Mouse (Mus musculus) liver, embryonic 12.5 days (tissue): ENCODE data around the gene Slc7a5. TPM values are rescaled to one million over a fixed set of nuclear protein-coding genes. Genes with fewer than 3 reads are reported as not detected.

ENCODE experiments used
- ATAC-seq: fragments of 200-750 bp; cut with Nextera tagmentation; 2 replicates; pipeline ENCODE4 v1.8.0; 2017; ENCODE audit warnings: moderate number of reproducible peaks, mild to moderate bottlenecking, moderate library complexity
- H3K27ac ChIP-seq: fragments of 300-500 bp; sonication (generic); 2 replicates; pipeline ENCODE4 v1.5.1; 2016; ENCODE audit warnings: mild to moderate bottlenecking
- H3K27me3 ChIP-seq: fragments of 300-500 bp; sonication (generic); replicated peaks from 2 replicates; pipeline ENCODE4 v1.6.1; 2016; ENCODE audit warnings: mild to moderate bottlenecking, moderate library complexity
- H3K36me3 ChIP-seq: fragments of 300-500 bp; sonication (generic); 2 replicates; pipeline ENCODE4 v1.6.1; 2016; ENCODE audit warnings: mild to moderate bottlenecking, moderate library complexity
- H3K4me1 ChIP-seq: fragments of 300-500 bp; sonication (generic); 2 replicates; pipeline ENCODE4 v1.6.1; 2016
- H3K4me2 ChIP-seq: fragments of 300-500 bp; sonication (generic); 2 replicates; pipeline ENCODE4 v1.6.1; 2016; ENCODE audit warnings: mild to moderate bottlenecking, moderate library complexity
- H3K4me3 ChIP-seq: fragments of 300-500 bp; sonication (generic); 2 replicates; pipeline ENCODE4 v1.5.1; 2016; ENCODE audit warnings: mild to moderate bottlenecking, moderate library complexity
- H3K9ac ChIP-seq: fragments of 300-500 bp; sonication (generic); 2 replicates; pipeline ENCODE4 v1.6.1; 2016; ENCODE audit warnings: mild to moderate bottlenecking, moderate library complexity
- H3K9me3 ChIP-seq: fragments of 300-500 bp; sonication (generic); replicated peaks from 2 replicates; pipeline ENCODE4 v1.6.1; 2016; ENCODE audit warnings: mild to moderate bottlenecking, moderate library complexity
- WGBS: fragments of 180-500 bp; shearing (Covaris S2); methylation state at CpG from one replicate; pipeline ENCODE4 v1.1.7; 2016; ENCODE audit not compliant: insufficient replicate concordance; 5-methylcytosine and 5-hydroxymethylcytosine counted together
- polyA plus RNA-seq: library from polyadenylated mRNA; unstranded; fragments of >200 nt; fragmentation: Nextera tagmentation; extraction: Ambion mirVana; gene quantifications from 2 replicates; pipeline ENCODE4 v1.2.1, GENCODE M21; 2016

Slc7a5 gene
- 52.6 and 58.9 TPM in 2 replicates for polyA plus RNA-seq

- H3K4me2 ChIP-seq, result peak within 1 kb of the TSS; percentile 75
- peak within 1 kb of the TSS; percentile 76 for H3K27ac ChIP-seq
- H3K9ac ChIP-seq, result peak within 1 kb of the TSS; percentile 90
- no peaks in the 10 kb centered on the region for H3K27me3 ChIP-seq
- H3K9me3 ChIP-seq, result no peaks in the 10 kb centered on the region
- H3K4me3 ChIP-seq, result peak within 1 kb of the TSS; percentile 89
- WGBS, result under 1% methylated on average over 59 of the region's 61 CpGs
- peaks cover 30% of the 10 kb centered on the region for H3K36me3 ChIP-seq
- H3K4me1 ChIP-seq, result peaks cover 82% of the 10 kb centered on the region
- peak; percentile 85 for ATAC-seq
Observed at GRCm38 (mm10) chr8:121907587-121908248, at the start of gene Slc7a5. Gene Slc7a5, minus strand, starts transcription at chr8:121907694.

GRCm38 (mm10) chr8:121955825-121956500, 48.5 kb upstream of the Slc7a5 start:
- no peaks in the 10 kb centered on the region for H3K9me3 ChIP-seq
- no peak overlapping the region for H3K9ac ChIP-seq
- peaks cover 85% of the 10 kb centered on the region for H3K4me1 ChIP-seq
- peak overlapping the region; percentile 41 for H3K4me2 ChIP-seq
- peak overlapping the region; percentile 72 for H3K27ac ChIP-seq
- H3K36me3 ChIP-seq, result peaks cover 55% of the 10 kb centered on the region
- no peaks in the 10 kb centered on the region for H3K27me3 ChIP-seq
- no peak overlapping the region for H3K4me3 ChIP-seq
- ATAC-seq, result peak; percentile 67
- WGBS, result 15% methylated on average over 1 of the region's 1 CpGs

- H3K4me3 ChIP-seq, result no peak overlapping the region
- peak overlapping the region; percentile 37 for H3K27ac ChIP-seq
- H3K4me2 ChIP-seq, result peak overlapping the region; percentile 41
- H3K4me1 ChIP-seq, result peaks cover 79% of the 10 kb centered on the region
- no peaks in the 10 kb centered on the region for H3K9me3 ChIP-seq
- H3K27me3 ChIP-seq, result no peaks in the 10 kb centered on the region
- peaks cover 50% of the 10 kb centered on the region for H3K36me3 ChIP-seq
- WGBS, result 52% methylated on average over 10 of the region's 10 CpGs
- no peak for ATAC-seq
- H3K9ac ChIP-seq, result no peak overlapping the region
Observed at GRCm38 (mm10) chr8:121954981-121955555, 47.6 kb upstream of the Slc7a5 start.

GRCm38 (mm10) chr8:121953821-121954545, 46.5 kb upstream of the Slc7a5 start:
- Histone ChIP-seq H3K27me3 (no peaks in the 10 kb centered on the region), H3K4me2 (no peak overlapping the region), H3K36me3 (peaks cover 48% of the 10 kb centered on the region), H3K4me3 (no peak overlapping the region), H3K9ac (no peak overlapping the region), H3K4me1 (peaks cover 87% of the 10 kb centered on the region), H3K27ac (peak overlapping the region; percentile 46), H3K9me3 (no peaks in the 10 kb centered on the region)
- WGBS, result 46% methylated on average over 3 of the region's 3 CpGs
- ATAC-seq, result no peak

- Histone ChIP-seq H3K9ac (peak overlapping the region; percentile 95; the same call in 1 of the 2 replicates), H3K27me3 (no peaks in the 10 kb centered on the region), H3K27ac (0 out of 2 replicates have a peak overlapping the region, but pooled peaks have one; percentile 5)
Observed at GRCm38 (mm10) chr8:121952800-121953199, 45.3 kb upstream of the Slc7a5 start.

GRCm38 (mm10) chr8:121952122-121952521, 44.6 kb upstream of the Slc7a5 start:
- H3K9ac ChIP-seq, result peak overlapping the region; percentile 95
- H3K9me3 ChIP-seq, result no peaks in the 10 kb centered on the region
- H3K4me2 ChIP-seq, result peak overlapping the region; percentile 87
- H3K27ac ChIP-seq, result peak overlapping the region; percentile 98
- H3K27me3 ChIP-seq, result no peaks in the 10 kb centered on the region
- ATAC-seq, result no peak
- peaks cover 36% of the 10 kb centered on the region for H3K36me3 ChIP-seq
- H3K4me1 ChIP-seq, result peaks cover 86% of the 10 kb centered on the region
- peak overlapping the region; percentile 94 for H3K4me3 ChIP-seq

More at GRCm38 (mm10) chr8:121952800-121953199, 45.3 kb upstream of the Slc7a5 start:
- H3K4me2 ChIP-seq, result peak overlapping the region; percentile 87
- ATAC-seq, result no peak
- peaks cover 86% of the 10 kb centered on the region for H3K4me1 ChIP-seq
- peaks cover 42% of the 10 kb centered on the region for H3K36me3 ChIP-seq
- H3K4me3 ChIP-seq, result peak overlapping the region; percentile 94; the same call in 1 of the 2 replicates
- 84% methylated on average over 7 of the region's 7 CpGs for WGBS
- no peaks in the 10 kb centered on the region for H3K9me3 ChIP-seq

- peaks cover 86% of the 10 kb centered on the region for H3K4me1 ChIP-seq
Observed at GRCm38 (mm10) chr8:121951656-121952009, 44.1 kb upstream of the Slc7a5 start.

GRCm38 (mm10) chr8:121950749-121951655, 43.5 kb upstream of the Slc7a5 start:
- peaks cover 86% of the 10 kb centered on the region for H3K4me1 ChIP-seq
- H3K4me3 ChIP-seq, result peak overlapping the region; percentile 94
- 3% methylated on average over 85 of the region's 97 CpGs for WGBS
- H3K9ac ChIP-seq, result peak overlapping the region; percentile 95
- no peaks in the 10 kb centered on the region for H3K9me3 ChIP-seq
- peak overlapping the region; percentile 87 for H3K4me2 ChIP-seq
- peaks cover 33% of the 10 kb centered on the region for H3K36me3 ChIP-seq
- ATAC-seq, result peak; percentile 1; the same call in 1 of the 2 replicates
- peak overlapping the region; percentile 98 for H3K27ac ChIP-seq
- H3K27me3 ChIP-seq, result no peaks in the 10 kb centered on the region

More at GRCm38 (mm10) chr8:121951656-121952009, 44.1 kb upstream of the Slc7a5 start:
- ATAC-seq, result no peak
- Histone ChIP-seq H3K36me3 (peaks cover 33% of the 10 kb centered on the region), H3K4me3 (peak overlapping the region; percentile 94), H3K9ac (peak overlapping the region; percentile 95), H3K27me3 (no peaks in the 10 kb centered on the region), H3K4me2 (peak overlapping the region; percentile 87), H3K27ac (peak overlapping the region; percentile 98), H3K9me3 (no peaks in the 10 kb centered on the region)
- 10% methylated on average over 7 of the region's 7 CpGs for WGBS

GRCm38 (mm10) chr8:121949941-121950748, 42.7 kb upstream of the Slc7a5 start:
- Histone ChIP-seq H3K9me3 (no peaks in the 10 kb centered on the region), H3K27me3 (0 out of 2 replicates have a peak, but pooled peaks cover 2% of the 10 kb centered on the region), H3K36me3 (peaks cover 26% of the 10 kb centered on the region), H3K9ac (peak overlapping the region; percentile 95), H3K4me3 (peak overlapping the region; percentile 94), H3K4me2 (peak overlapping the region; percentile 87), H3K4me1 (peaks cover 78% of the 10 kb centered on the region), H3K27ac (peak overlapping the region; percentile 98)
- WGBS, result 1% methylated on average over 60 of the region's 66 CpGs
- peak; percentile 92 for ATAC-seq

GRCm38 (mm10) chr8:121949222-121949800, 41.8 kb upstream of the Slc7a5 start, which contains the start of gene Banp:
Gene Banp, plus strand, starts transcription at chr8:121949750.
- H3K4me3 ChIP-seq, result peak within 1 kb of the TSS; percentile 94
- peak within 1 kb of the TSS; percentile 87 for H3K4me2 ChIP-seq
- H3K9ac ChIP-seq, result peak within 1 kb of the TSS; percentile 95
- H3K4me1 ChIP-seq, result peaks cover 70% of the 10 kb centered on the region
- 51% methylated on average over 6 of the region's 6 CpGs for WGBS
- no peaks in the 10 kb centered on the region for H3K9me3 ChIP-seq
- no peak for ATAC-seq
- H3K27ac ChIP-seq, result peak within 1 kb of the TSS; percentile 98
- H3K36me3 ChIP-seq, result peaks cover 18% of the 10 kb centered on the region
- peaks cover 7% of the 10 kb centered on the region; the same call in 1 of the 2 replicates for H3K27me3 ChIP-seq
